Mouse (Mus musculus) ES-CJ7 (cell line): Measurements from ENCODE around the gene Cyp4f18.

Experiments used
- DNase-seq: peaks from one replicate; pipeline ENCODE4 v3.0.0; 2011; ENCODE audit warnings: low read depth, low spot score

Cyp4f18 gene

GRCm38 (mm10) chr8:71981032-71981431, 28.4 kb downstream of the Cyp4f18 start:
- no peak for DNase-seq

- no peak for DNase-seq
These were observed 35.2 kb downstream of the Cyp4f18 start for GRCm38 (mm10) chr8:71974211-71974610.

- DNase-seq = peak; percentile 60
These were observed 37.5 kb downstream of the Cyp4f18 start for GRCm38 (mm10) chr8:71971945-71972344.

- no peak for DNase-seq
These were observed 40.8 kb downstream of the Cyp4f18 start for GRCm38 (mm10) chr8:71968636-71969035.

GRCm38 (mm10) chr8:71968100-71968499, 41.3 kb downstream of the Cyp4f18 start:
- DNase-seq = no peak

- no peak for DNase-seq
These were observed 42.2 kb downstream of the Cyp4f18 start for GRCm38 (mm10) chr8:71967261-71967660.

- DNase-seq = peak; percentile 71
These were observed 43.0 kb downstream of the Cyp4f18 start for GRCm38 (mm10) chr8:71966411-71966810.

- DNase-seq = no peak
These were observed 44.3 kb downstream of the Cyp4f18 start for GRCm38 (mm10) chr8:71965166-71965565.

- DNase-seq = no peak
These were observed 45.4 kb downstream of the Cyp4f18 start for GRCm38 (mm10) chr8:71964051-71964450.

- no peak for DNase-seq
These were observed 47.6 kb downstream of the Cyp4f18 start for GRCm38 (mm10) chr8:71961796-71962195.

GRCm38 (mm10) chr8:71960483-71960882, 48.9 kb downstream of the Cyp4f18 start:
- DNase-seq = no peak

GRCm38 (mm10) chr8:71954666-71955065, 54.8 kb downstream of the Cyp4f18 start:
- DNase-seq = peak; percentile 57

- DNase-seq = peak; percentile 75
These were observed 56.3 kb downstream of the Cyp4f18 start for GRCm38 (mm10) chr8:71952961-71953700.

GRCm38 (mm10) chr8:71952489-71952888, 56.9 kb downstream of the Cyp4f18 start:
- no peak for DNase-seq

- DNase-seq = peak; percentile 85
These were observed 57.8 kb downstream of the Cyp4f18 start for GRCm38 (mm10) chr8:71951436-71952161.

GRCm38 (mm10) chr8:71950482-71951221, 58.8 kb downstream of the Cyp4f18 start, which contains the start of gene Zfp961:
Zfp961 (plus strand) TSS chr8:71951038.
- DNase-seq = peak; percentile 100

GRCm38 (mm10) chr8:71948624-71949023, 60.8 kb downstream of the Cyp4f18 start:
- DNase-seq = no peak

- no peak for DNase-seq
These were observed 67.7 kb downstream of the Cyp4f18 start for GRCm38 (mm10) chr8:71941776-71942175.

GRCm38 (mm10) chr8:71940293-71941208, 68.9 kb downstream of the Cyp4f18 start:
- no peak for DNase-seq
